9 mouse cellular contexts compared by ENCODE assay signal in the genomic region with DNA sequence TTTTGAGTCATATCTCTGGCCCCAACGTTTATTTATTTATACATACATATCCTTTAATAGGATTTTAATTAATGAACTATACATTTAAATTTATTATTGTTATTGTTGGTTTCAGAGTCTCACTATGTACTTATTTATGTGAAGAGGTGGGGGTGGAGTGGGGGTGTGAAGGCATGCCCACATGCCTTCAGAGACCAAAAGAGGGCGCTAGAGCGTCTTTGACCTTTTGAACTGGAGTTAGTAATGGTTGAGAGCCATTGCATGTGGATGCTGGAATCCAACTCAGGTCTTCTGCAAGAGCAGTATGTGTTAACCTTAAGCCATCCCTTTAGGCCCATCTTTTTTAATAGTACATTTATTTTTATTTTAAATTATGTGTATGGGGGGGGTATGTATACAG. TPM values are rescaled to one million over a fixed set of nuclear protein-coding genes. Genes with fewer than 3 reads are reported as not detected.
DNase-seq lines count a peak whose midpoint lies in the region; ATAC-seq and TF ChIP-seq lines count a peak whose summit lies in the region.
"Had no signal": no experiment of that assay in that cellular context is flagged by ENCODE, and none has a peak within 500 bp of the region (broad histone marks: within the 10 kb centered on the region; RNA-seq: fewer than 3 reads in every experiment).

No protein-coding gene starts in this region.

- 36% methylated on average over 3 of the region's 3 CpGs for WGBS in hindbrain, embryonic 11.5 days
- 34% methylated on average over 3 of the region's 3 CpGs for WGBS in hindbrain, embryonic 16.5 days
- 23% methylated on average over 3 of the region's 3 CpGs for WGBS in lung, embryonic 14.5 days

- peak; percentile 60 for TF ChIP-seq CTCF in E14TG2a.4 (conservative IDR thresholded peaks at IDR 0.05; ENCODE audit: low read length)
- no peak for TF ChIP-seq CTCF in brain, embryonic 14.5 days (IDR thresholded peaks at IDR 0.05; ENCODE audit: borderline replicate concordance, extremely low read depth, insufficient read depth, insufficient read length)
- 0 out of 2 replicates have a peak, but pooled peaks have one; percentile 34 for TF ChIP-seq CTCF in lung, embryonic 14.5 days (IDR thresholded peaks at IDR 0.05; ENCODE audit: low read depth)

- no peak overlapping the region for H3K4me3 ChIP-seq in hindbrain, embryonic 11.5 days (ENCODE audit: low read depth, low read length)
- H3K4me3 ChIP-seq in hindbrain, embryonic 16.5 days (ENCODE audit: low read length), result no peak overlapping the region
- H3K4me3 ChIP-seq in E14TG2a.4 (replicated peaks; ENCODE audit: low read length), result 0 out of 2 replicates have a peak overlapping the region, but pooled peaks have one; percentile 94
- no peak overlapping the region for H3K4me3 ChIP-seq in lung, embryonic 14.5 days (ENCODE audit: low read depth, low read length)

- 0 out of 2 replicates have a peak, but pooled peaks cover 2% of the 10 kb centered on the region for H3K36me3 ChIP-seq in hindbrain, embryonic 11.5 days (ENCODE audit: control insufficient read depth, insufficient read depth, low read length)
- peaks cover 17% of the 10 kb centered on the region for H3K36me3 ChIP-seq in hindbrain, embryonic 16.5 days (ENCODE audit: control insufficient read depth, insufficient read depth, low read length)
- peaks cover 41% of the 10 kb centered on the region for H3K36me3 ChIP-seq in E14TG2a.4 (ENCODE audit: insufficient read depth, low read length)
- H3K36me3 ChIP-seq in lung, embryonic 14.5 days (ENCODE audit: insufficient read depth), result peaks cover 41% of the 10 kb centered on the region

- peak; percentile 37 for DNase-seq in hindbrain, embryonic 11.5 days (ENCODE audit: low spot score)
- DNase-seq in brain, embryonic 14.5 days (ENCODE audit: low read depth), result peak; percentile 2
- peak; percentile 41 for DNase-seq in lung, embryonic 14.5 days
- no peak for DNase-seq in right cerebral cortex, adult 2 months (ENCODE audit: low spot score in 2 of 2)
- no peak for DNase-seq in ovary, adult 18-20 months (ENCODE audit: low spot score)
- no peak for DNase-seq in right cerebral cortex, postnatal 36 days (ENCODE audit: low spot score in 2 of 2)

- no peak overlapping the region for H3K4me2 ChIP-seq in hindbrain, embryonic 11.5 days (replicated peaks; ENCODE audit: low read depth, low read length)
- no peak overlapping the region for H3K4me2 ChIP-seq in hindbrain, embryonic 16.5 days (ENCODE audit: low read length)
- peak overlapping the region; percentile 84; the same call in 1 of the 2 replicates for H3K4me2 ChIP-seq in lung, embryonic 14.5 days

- no peaks in the 10 kb centered on the region for H3K9me3 ChIP-seq in hindbrain, embryonic 11.5 days (ENCODE audit: control insufficient read depth, low read length)
- no peaks in the 10 kb centered on the region for H3K9me3 ChIP-seq in hindbrain, embryonic 16.5 days (ENCODE audit: control insufficient read depth, low read length)
- no peaks in the 10 kb centered on the region for H3K9me3 ChIP-seq in E14TG2a.4 (ENCODE audit: low read length)
- H3K9me3 ChIP-seq in lung, embryonic 14.5 days (ENCODE audit: low read depth, low read length), result no peaks in the 10 kb centered on the region

- H3K27me3 ChIP-seq in hindbrain, embryonic 11.5 days (ENCODE audit: control insufficient read depth, insufficient read depth, low read length), result no peaks in the 10 kb centered on the region
- no peaks in the 10 kb centered on the region for H3K27me3 ChIP-seq in hindbrain, embryonic 16.5 days (replicated peaks; ENCODE audit: control insufficient read depth, insufficient read depth, low read length)
- H3K27me3 ChIP-seq in E14TG2a.4 (ENCODE audit: insufficient read depth, low read length), result no peaks in the 10 kb centered on the region
- H3K27me3 ChIP-seq in lung, embryonic 14.5 days (ENCODE audit: insufficient read depth, low read length), result no peaks in the 10 kb centered on the region
- H3K27me3 ChIP-seq: midbrain, embryonic 12.5 days had no signal

- no peak for TF ChIP-seq POLR2A in brain, embryonic 14.5 days (IDR thresholded peaks at IDR 0.05; ENCODE audit: borderline replicate concordance, extremely low read depth, insufficient read depth, insufficient read length, poor library complexity, severe bottlenecking)

- H3K9ac ChIP-seq in hindbrain, embryonic 11.5 days (ENCODE audit: low read depth, low read length), result no peak overlapping the region
- no peak overlapping the region for H3K9ac ChIP-seq in hindbrain, embryonic 16.5 days (ENCODE audit: low read depth, low read length)
- H3K9ac ChIP-seq in lung, embryonic 14.5 days, result no peak overlapping the region

- ATAC-seq in hindbrain, embryonic 11.5 days (ENCODE audit: low FRiP score), result no peak
- ATAC-seq in hindbrain, embryonic 16.5 days, result no peak
- no peak for ATAC-seq in lung, embryonic 14.5 days (ENCODE audit: insufficient read depth)

- peaks cover 8% of the 10 kb centered on the region; the same call in 1 of the 2 replicates for H3K4me1 ChIP-seq in hindbrain, embryonic 11.5 days (replicated peaks; ENCODE audit: control insufficient read depth, insufficient read depth, low read length)
- H3K4me1 ChIP-seq in hindbrain, embryonic 16.5 days (ENCODE audit: control insufficient read depth, insufficient read depth, low read depth, low read length), result peaks cover 19% of the 10 kb centered on the region
- H3K4me1 ChIP-seq in E14TG2a.4 (replicated peaks; ENCODE audit: low read depth, low read length), result peaks cover 70% of the 10 kb centered on the region
- H3K4me1 ChIP-seq in lung, embryonic 14.5 days (ENCODE audit: insufficient read depth), result peaks cover 9% of the 10 kb centered on the region

- H3K27ac ChIP-seq in hindbrain, embryonic 11.5 days (ENCODE audit: low read depth, low read length), result no peak overlapping the region
- no peak overlapping the region; the same call in 1 of the 2 replicates for H3K27ac ChIP-seq in hindbrain, embryonic 16.5 days (ENCODE audit: low read depth, low read length)
- no peak overlapping the region for H3K27ac ChIP-seq in lung, embryonic 14.5 days (ENCODE audit: low read depth)

RNA-seq across cellular contexts. Expression of a gene that starts 1.5 kb away (rescaled TPM):
- polyA plus RNA-seq in hindbrain, embryonic 11.5 days (2014; fragmentation: Nextera tagmentation; extraction: Ambion mirVana), result 54.5 and 77.6 TPM in 2 replicates
- polyA plus RNA-seq in hindbrain, embryonic 16.5 days (2015; fragmentation: Nextera tagmentation; extraction: Ambion mirVana), result 20.5 and 21.6 TPM in 2 replicates
- 56.5 and 70.7 TPM in 2 replicates for polyA plus RNA-seq in brain, embryonic 14.5 days (2012; rRNA removed)
- polyA plus RNA-seq in lung, embryonic 14.5 days (2014; fragmentation: Nextera tagmentation; extraction: Ambion mirVana), result 68.9 and 70.9 TPM in 2 replicates

RNA-seq across cellular contexts. Expression of a gene that starts 17.5 kb away (rescaled TPM):
- 35.9 and 38.8 TPM in 2 replicates for polyA plus RNA-seq in hindbrain, embryonic 11.5 days (2014; fragmentation: Nextera tagmentation; extraction: Ambion mirVana)
- polyA plus RNA-seq in hindbrain, embryonic 16.5 days (2015; fragmentation: Nextera tagmentation; extraction: Ambion mirVana), result 35.9 and 37.9 TPM in 2 replicates
- polyA plus RNA-seq in brain, embryonic 14.5 days (2012; rRNA removed), result 22.6 and 22.9 TPM in 2 replicates
- polyA plus RNA-seq in lung, embryonic 14.5 days (2014; fragmentation: Nextera tagmentation; extraction: Ambion mirVana), result 50.2 and 52.0 TPM in 2 replicates

RNA-seq across cellular contexts. Expression of a gene that starts 36.1 kb away (rescaled TPM):
- polyA plus RNA-seq in hindbrain, embryonic 11.5 days (2014; fragmentation: Nextera tagmentation; extraction: Ambion mirVana), result 21.4 and 21.9 TPM in 2 replicates
- 15.0 and 17.2 TPM in 2 replicates for polyA plus RNA-seq in hindbrain, embryonic 16.5 days (2015; fragmentation: Nextera tagmentation; extraction: Ambion mirVana)
- 11.5 and 14.1 TPM in 2 replicates for polyA plus RNA-seq in brain, embryonic 14.5 days (2012; rRNA removed)
- 22.5 and 25.8 TPM in 2 replicates for polyA plus RNA-seq in lung, embryonic 14.5 days (2014; fragmentation: Nextera tagmentation; extraction: Ambion mirVana)

Comparison
In these comparisons a context has a peak if more than half of its experiments do, and no peak if none do; other contexts are left out.
1. DNase-seq: peak in hindbrain, embryonic 11.5 days (single experiment), brain, embryonic 14.5 days (single experiment) and lung, embryonic 14.5 days (single experiment); none in right cerebral cortex, adult 2 months (0 of 2), ovary, adult 18-20 months (single experiment) and right cerebral cortex, postnatal 36 days (0 of 2).